27 mouse cellular contexts compared by ENCODE assay signal in genomic region chr12:17722452-17723181, GRCm38 (mm10). TPM values are rescaled to one million over a fixed set of nuclear protein-coding genes. Genes with fewer than 3 reads are reported as not detected.
DNase-seq lines count a peak whose midpoint lies in the region; ATAC-seq and TF ChIP-seq lines count a peak whose summit lies in the region.
"Had no signal": no experiment of that assay in that cellular context is flagged by ENCODE, and none has a peak within 500 bp of the region (broad histone marks: within the 10 kb centered on the region; RNA-seq: fewer than 3 reads in every experiment).

No protein-coding gene starts in this region.

- TF ChIP-seq CTCF in lung, postnatal 0 days (IDR thresholded peaks at IDR 0.05): no peak
- TF ChIP-seq CTCF in intestine, postnatal 0 days (IDR thresholded peaks at IDR 0.05; ENCODE audit: low read depth): no peak

- DNase-seq in lung, postnatal 0 days (ENCODE audit: low spot score): no peak
- DNase-seq in lung, postnatal 10 days: no peak
- DNase-seq in NIH3T3 (ENCODE audit: low read depth): peak; percentile 60
- DNase-seq in limb, embryonic 10.5 days (ENCODE audit: low spot score): no peak
- no peak for DNase-seq in cerebellum, postnatal 10 days
- DNase-seq: adrenal gland, postnatal 25 days; cerebellum, adult 2 months; cerebellum, postnatal 25 days; gastrocnemius, postnatal 36 days; heart, adult 18-20 months; heart, postnatal 4 days; kidney, postnatal 14 days; lung, adult 18-20 months; lung, postnatal 14 days; retina, postnatal 1 day; right cerebral cortex, postnatal 14 days had no signal

- peak overlapping the region; percentile 78; the same call in 1 of the 2 replicates for H3K27ac ChIP-seq in lung, postnatal 0 days (ENCODE audit: low read length)
- peak overlapping the region; percentile 32; the same call in 1 of the 2 replicates for H3K27ac ChIP-seq in limb, embryonic 10.5 days
- peak overlapping the region; percentile 65 for H3K27ac ChIP-seq in macrophage
- H3K27ac ChIP-seq in intestine, postnatal 0 days (ENCODE audit: low read depth, low read length): no peak overlapping the region
- no peak overlapping the region for H3K27ac ChIP-seq in heart, embryonic 11.5 days (ENCODE audit: low read depth, low read length)
- H3K27ac ChIP-seq: forebrain, embryonic 13.5 days; hindbrain, embryonic 13.5 days; limb, embryonic 12.5 days; midbrain, embryonic 12.5 days; stomach, embryonic 15.5 days had no signal

- ATAC-seq in lung, postnatal 0 days: 0 out of 2 replicates have a peak, but pooled peaks have one; percentile 8
- no peak for ATAC-seq in intestine, postnatal 0 days
- ATAC-seq in heart, embryonic 11.5 days (replicated peaks; ENCODE audit: insufficient number of reproducible peaks, low FRiP score, low TSS enrichment): no peak
- ATAC-seq: forebrain, embryonic 13.5 days; intestine, embryonic 16.5 days had no signal

- H3K36me3 ChIP-seq in lung, postnatal 0 days (ENCODE audit: insufficient read depth, low read length): no peaks in the 10 kb centered on the region
- 0 out of 2 replicates have a peak, but pooled peaks cover 2% of the 10 kb centered on the region for H3K36me3 ChIP-seq in limb, embryonic 10.5 days
- H3K36me3 ChIP-seq in macrophage (ENCODE audit: inconsistent target): no peaks in the 10 kb centered on the region; the same call in 1 of the 2 replicates
- H3K36me3 ChIP-seq in intestine, postnatal 0 days (ENCODE audit: control insufficient read depth, insufficient read depth): no peaks in the 10 kb centered on the region
- no peaks in the 10 kb centered on the region for H3K36me3 ChIP-seq in heart, embryonic 11.5 days (ENCODE audit: control insufficient read depth, insufficient read depth, low read length)
- H3K36me3 ChIP-seq: heart, embryonic 12.5 days; hindbrain, embryonic 13.5 days; limb, embryonic 12.5 days; midbrain, embryonic 12.5 days; stomach, embryonic 15.5 days had no signal

- no peak overlapping the region for H3K9ac ChIP-seq in lung, postnatal 0 days (replicated peaks; ENCODE audit: low read depth)
- H3K9ac ChIP-seq in intestine, postnatal 0 days (ENCODE audit: low read depth, low read length): no peak overlapping the region
- no peak overlapping the region for H3K9ac ChIP-seq in heart, embryonic 11.5 days (ENCODE audit: low read depth, low read length)
- H3K9ac ChIP-seq: forebrain, embryonic 13.5 days; heart, embryonic 12.5 days; hindbrain, embryonic 13.5 days; limb, embryonic 12.5 days; midbrain, embryonic 12.5 days; stomach, embryonic 15.5 days had no signal

- H3K27me3 ChIP-seq in lung, postnatal 0 days (replicated peaks; ENCODE audit: insufficient read depth, low read length): no peaks in the 10 kb centered on the region
- H3K27me3 ChIP-seq in limb, embryonic 10.5 days (ENCODE audit: low read depth, poor library complexity, severe bottlenecking): no peaks in the 10 kb centered on the region
- H3K27me3 ChIP-seq in intestine, postnatal 0 days (replicated peaks; ENCODE audit: control insufficient read depth, insufficient read depth, low read length): no peaks in the 10 kb centered on the region
- no peaks in the 10 kb centered on the region for H3K27me3 ChIP-seq in heart, embryonic 11.5 days (ENCODE audit: control insufficient read depth, insufficient read depth, low read length)
- H3K27me3 ChIP-seq: forebrain, embryonic 13.5 days; heart, embryonic 12.5 days; hindbrain, embryonic 13.5 days; limb, embryonic 12.5 days; midbrain, embryonic 12.5 days; stomach, embryonic 15.5 days had no signal

- H3K4me3 ChIP-seq in lung, postnatal 0 days (ENCODE audit: low read depth, low read length): no peak overlapping the region
- no peak overlapping the region for H3K4me3 ChIP-seq in limb, embryonic 10.5 days
- no peak overlapping the region for H3K4me3 ChIP-seq in macrophage (ENCODE audit: inconsistent target)
- no peak overlapping the region for H3K4me3 ChIP-seq in intestine, postnatal 0 days (ENCODE audit: low read depth, low read length)
- no peak overlapping the region for H3K4me3 ChIP-seq in heart, embryonic 11.5 days (ENCODE audit: low read depth, low read length)
- H3K4me3 ChIP-seq: erythroblast, embryonic 14.5 days; forebrain, embryonic 13.5 days; heart, embryonic 12.5 days; hindbrain, embryonic 13.5 days; limb, embryonic 12.5 days; midbrain, embryonic 12.5 days; stomach, embryonic 15.5 days had no signal

- H3K4me1 ChIP-seq in lung, postnatal 0 days (ENCODE audit: insufficient read depth, low read depth, low read length): peaks cover 30% of the 10 kb centered on the region; the same call in 1 of the 2 replicates
- peaks cover 44% of the 10 kb centered on the region for H3K4me1 ChIP-seq in limb, embryonic 10.5 days
- peaks cover 21% of the 10 kb centered on the region for H3K4me1 ChIP-seq in intestine, postnatal 0 days (replicated peaks; ENCODE audit: control insufficient read depth, insufficient read depth, low read length)
- peaks cover 25% of the 10 kb centered on the region for H3K4me1 ChIP-seq in heart, embryonic 11.5 days (ENCODE audit: control insufficient read depth, insufficient read depth, low read length)

- peaks cover 100% of the 10 kb centered on the region for H3K79me2 ChIP-seq in macrophage (ENCODE audit: inconsistent target)

- WGBS in lung, postnatal 0 days: 78% methylated on average over 13 of the region's 13 CpGs
- 91% methylated on average over 13 of the region's 13 CpGs for WGBS in limb, embryonic 10.5 days
- 97% methylated on average over 13 of the region's 13 CpGs for WGBS in macrophage (ENCODE audit: missing documents)
- WGBS in intestine, postnatal 0 days: 91% methylated on average over 13 of the region's 13 CpGs
- WGBS in heart, embryonic 11.5 days (ENCODE audit: insufficient replicate concordance): 87% methylated on average over 13 of the region's 13 CpGs

- H3K4me2 ChIP-seq in lung, postnatal 0 days (replicated peaks; ENCODE audit: low read depth, low read length): no peak overlapping the region
- H3K4me2 ChIP-seq in intestine, postnatal 0 days (replicated peaks; ENCODE audit: low read depth): no peak overlapping the region
- H3K4me2 ChIP-seq in heart, embryonic 11.5 days: no peak overlapping the region
- H3K4me2 ChIP-seq: forebrain, embryonic 13.5 days; heart, embryonic 12.5 days; hindbrain, embryonic 13.5 days; limb, embryonic 12.5 days; midbrain, embryonic 12.5 days; stomach, embryonic 15.5 days had no signal

- H3K9me3 ChIP-seq in lung, postnatal 0 days (ENCODE audit: low read length): no peaks in the 10 kb centered on the region
- H3K9me3 ChIP-seq in limb, embryonic 10.5 days (replicated peaks): no peaks in the 10 kb centered on the region
- no peaks in the 10 kb centered on the region for H3K9me3 ChIP-seq in intestine, postnatal 0 days (ENCODE audit: control insufficient read depth)
- H3K9me3 ChIP-seq in heart, embryonic 11.5 days (replicated peaks; ENCODE audit: control insufficient read depth, low read length): no peaks in the 10 kb centered on the region
- H3K9me3 ChIP-seq: forebrain, embryonic 13.5 days; heart, embryonic 12.5 days; hindbrain, embryonic 13.5 days; limb, embryonic 12.5 days; midbrain, embryonic 12.5 days; stomach, embryonic 15.5 days had no signal

- TF ChIP-seq EP300 in lung, postnatal 0 days (IDR thresholded peaks at IDR 0.05): no peak

RNA-seq across cellular contexts. Expression of gene Hpcal1, which starts 32.0 kb away (rescaled TPM):
- polyA plus RNA-seq in lung, postnatal 0 days (2015; fragmentation: Nextera tagmentation; extraction: Ambion mirVana): 127 and 145 TPM in 2 replicates
- 34.2 and 35.3 TPM in 2 replicates for polyA plus RNA-seq in limb, embryonic 10.5 days (2016; fragmentation: Nextera tagmentation; extraction: Ambion mirVana)
- 10 to 100 TPM in 25 of 26 experiments, 1 to 10 TPM in 1; 7.3 to 55.5 (median 28.3) TPM for total RNA-seq in macrophage (2018; cell fraction: chromatin; rRNA removed)
- 100 to 1,000 TPM; 125 to 174 (median 149) TPM for total RNA-seq in macrophage (2018; cell fraction: cytosol; rRNA removed)
- total RNA-seq in macrophage (2018; cell fraction: nucleus; rRNA removed): 100 to 1,000 TPM in 4 of 26 experiments, 10 to 100 TPM in 22; 40.3 to 121 (median 76.1) TPM
- polyA plus RNA-seq in macrophage (2018): 131 to 142 TPM (median 142 TPM) in 3 replicates
- 32.3 and 35.4 TPM in 2 replicates for polyA plus RNA-seq in intestine, postnatal 0 days (2015; fragmentation: Nextera tagmentation; extraction: Ambion mirVana)
- polyA plus RNA-seq in heart, embryonic 11.5 days (2014; fragmentation: Nextera tagmentation; extraction: Ambion mirVana): 22.1 and 22.9 TPM in 2 replicates

Comparison
In these comparisons a context has a peak if more than half of its experiments do, and no peak if none do; other contexts are left out.
1. H3K27ac ChIP-seq: peak in lung, postnatal 0 days (single experiment), limb, embryonic 10.5 days (single experiment) and macrophage (single experiment); none in intestine, postnatal 0 days (single experiment) and heart, embryonic 11.5 days (single experiment).